Mouse (Mus musculus): ENCODE results near the gene Gm44965. TPM values are rescaled to one million over a fixed set of nuclear protein-coding genes. Genes with fewer than 3 reads are reported as not detected.
A peak's percentile ranks its signal among the peaks of the same experiment; 100 is the strongest.

Gene Gm44965
- 1 to 10 TPM in 1 of 2 experiments, not detected in 1; 2.1 TPM for total RNA-seq (2021)
- long read RNA-seq, experiment 1, partial matches to known transcripts: 0 of 7 reads
- long read RNA-seq, experiment 1, other reads (novel, unspliced or antisense): 7 of 7 reads
- long read RNA-seq, experiment 2, partial matches to known transcripts: 0 of 6 reads
- long read RNA-seq, experiment 2, other reads (novel, unspliced or antisense): 6 of 6 reads

DNA sequence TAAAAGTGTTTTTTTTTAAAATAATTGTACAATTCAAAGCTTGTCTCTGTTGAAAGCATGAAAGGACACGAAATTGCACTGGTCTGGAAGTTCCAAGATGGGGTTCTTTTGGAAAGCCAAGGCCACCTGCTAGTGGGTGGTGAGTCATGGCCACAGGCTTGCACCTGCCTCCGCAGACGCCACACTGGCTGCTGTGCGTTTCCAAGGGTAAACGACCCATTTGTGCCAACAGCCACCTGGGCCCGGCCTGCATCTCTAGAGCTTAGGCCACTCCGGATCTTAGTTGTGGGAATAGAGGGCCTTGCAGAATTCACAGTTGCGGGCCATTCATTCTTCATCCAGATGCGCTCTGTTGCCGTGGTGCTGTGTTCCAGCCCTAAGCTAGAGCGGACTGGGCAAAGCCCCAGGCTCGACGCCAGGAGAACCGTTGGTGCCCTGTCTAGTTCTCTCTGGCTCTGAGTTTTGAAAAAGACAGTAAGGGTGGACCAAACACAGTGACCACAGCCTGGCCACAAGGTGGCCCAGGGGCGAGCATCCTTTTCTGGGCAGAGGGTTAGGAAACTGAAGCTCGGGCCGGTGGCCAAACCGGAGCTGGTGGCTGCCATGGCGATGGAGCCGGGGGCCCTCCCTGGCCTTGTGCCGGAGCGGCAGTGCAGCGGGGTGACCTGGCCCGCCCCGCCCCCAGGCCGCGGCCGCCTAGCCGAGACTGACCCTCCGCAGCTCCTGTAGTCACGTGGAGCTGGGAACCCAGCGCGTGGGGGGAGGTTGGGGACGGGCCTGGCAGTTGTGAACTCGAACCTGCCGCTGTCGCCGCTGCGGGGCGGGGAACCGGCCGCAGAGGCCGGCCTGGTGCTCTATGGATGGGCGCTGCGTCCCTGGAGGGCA is at the start of gene Gm44965, which contains the start of gene Repin1:
Gm44965 (plus strand) TSS at position 784 of the 885 bp plus-strand sequence.
Repin1 (plus strand) TSS at position 726 of the 885 bp plus-strand sequence.
- peak; percentile 88 to 91 for DNase-seq
- intact Hi-C loops (cut with DNase I): loop anchor here (5.0 kb wide), 1 partner anchor 41 kb away; the partner anchor contains the start of gene Lrrc61

DNA sequence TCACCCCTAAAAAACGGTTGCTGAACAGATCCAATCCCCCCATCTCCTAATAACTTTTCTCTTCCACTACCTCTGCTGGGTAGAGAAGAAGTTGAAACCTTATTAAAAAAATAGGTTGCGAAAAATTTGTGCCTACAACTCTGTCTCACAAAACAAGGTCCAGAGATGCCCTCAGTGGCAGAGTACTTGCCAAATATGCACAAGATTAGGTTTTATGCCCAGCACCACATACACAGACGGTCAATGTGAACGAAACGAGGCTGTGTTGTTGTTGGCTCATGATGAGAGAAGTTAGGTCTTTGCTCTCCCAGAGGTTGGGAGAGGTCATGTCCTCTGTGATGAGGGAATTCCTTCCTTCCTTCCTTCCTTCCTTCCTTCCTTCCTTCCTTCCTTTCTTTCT is 48.5 kb upstream of the Gm44965 start:
- no peak for DNase-seq
- intact Hi-C loops (cut with DNase I): no loop called here

DNA sequence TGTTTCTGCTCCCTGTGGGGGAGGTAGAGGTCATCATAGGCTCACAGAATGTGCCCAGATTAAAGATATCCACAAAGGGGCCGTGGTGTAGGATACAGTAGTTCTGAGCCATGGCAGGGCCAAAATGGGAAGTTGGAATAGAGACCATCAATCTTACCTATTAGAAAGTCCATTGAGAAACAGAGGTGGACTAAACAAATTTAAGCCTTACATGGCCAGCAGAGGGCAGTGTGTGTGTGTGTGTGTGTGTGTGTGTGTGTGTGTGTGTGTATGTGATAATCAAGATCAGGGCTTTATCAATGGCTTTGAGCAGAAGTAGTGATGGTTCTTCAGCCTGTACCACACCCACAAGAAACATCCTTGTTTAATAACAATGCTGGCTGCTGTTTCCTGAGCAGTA is 47.5 kb upstream of the Gm44965 start:
- DNase-seq: no peak

DNA sequence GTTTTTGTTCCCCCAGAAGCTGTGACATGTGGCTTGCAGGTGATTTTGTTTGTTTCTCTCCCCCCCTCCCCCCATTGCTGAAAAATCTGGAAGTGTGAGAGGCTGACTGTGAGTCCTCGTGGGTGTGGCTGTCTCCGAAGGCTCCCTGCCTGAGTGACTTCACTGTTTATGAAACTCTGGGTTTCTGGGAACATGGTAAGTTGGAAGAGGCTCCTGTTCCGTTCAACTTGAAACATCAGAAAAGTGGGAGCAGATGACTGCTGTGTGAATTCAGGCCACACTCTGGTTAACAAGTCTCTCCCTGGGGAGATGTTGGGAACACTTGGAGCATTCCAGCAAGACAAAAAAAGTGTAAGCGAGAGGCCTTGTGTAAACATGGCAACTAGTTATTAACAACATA is 46.9 kb upstream of the Gm44965 start:
- no peak for DNase-seq

More for the DNA sequence above, 47.5 kb upstream of the Gm44965 start:
- intact Hi-C loops (cut with DNase I): no loop called here

DNA sequence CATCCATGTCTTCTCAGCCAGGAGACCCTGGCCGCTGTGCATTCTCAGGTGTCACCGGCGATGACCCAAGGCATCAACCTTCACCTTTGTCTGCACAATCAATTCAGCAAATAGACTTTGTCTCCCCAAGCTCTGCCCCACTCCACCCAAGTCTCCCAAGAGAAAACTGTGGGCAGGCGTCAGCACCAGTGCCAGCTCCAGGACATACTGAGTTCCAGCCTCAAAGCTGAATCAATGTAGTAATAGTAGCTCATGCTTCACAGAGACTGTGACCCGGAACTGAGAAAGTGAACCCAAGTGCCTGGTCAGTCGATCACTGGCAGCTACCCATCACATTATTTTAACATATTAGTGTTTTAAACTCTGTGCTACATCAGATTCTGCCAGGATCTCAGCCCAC is 45.4 kb upstream of the Gm44965 start:
- intact Hi-C loops (cut with DNase I): no loop called here
- no peak for DNase-seq

More for the DNA sequence above, 46.9 kb upstream of the Gm44965 start:
- intact Hi-C loops (cut with DNase I): no loop called here

- intact Hi-C loops (cut with DNase I): loop anchor here (5.0 kb wide), 1 partner anchor 39 kb away; the partner anchor contains the start of genes Gm44965 and Repin1
- DNase-seq: no peak
Measured at GRCm38 (mm10) chr6:48552918-48553317, 40.8 kb upstream of the Gm44965 start.

GRCm38 (mm10) chr6:48553819-48554218 is 39.9 kb upstream of the Gm44965 start:
- intact Hi-C loops (cut with DNase I): loop anchor here (5.0 kb wide), 1 partner anchor 38 kb away; the partner anchor contains the start of genes Gm44965 and Repin1
- peak in 1 of 2 experiments; percentile 28 for DNase-seq

DNA sequence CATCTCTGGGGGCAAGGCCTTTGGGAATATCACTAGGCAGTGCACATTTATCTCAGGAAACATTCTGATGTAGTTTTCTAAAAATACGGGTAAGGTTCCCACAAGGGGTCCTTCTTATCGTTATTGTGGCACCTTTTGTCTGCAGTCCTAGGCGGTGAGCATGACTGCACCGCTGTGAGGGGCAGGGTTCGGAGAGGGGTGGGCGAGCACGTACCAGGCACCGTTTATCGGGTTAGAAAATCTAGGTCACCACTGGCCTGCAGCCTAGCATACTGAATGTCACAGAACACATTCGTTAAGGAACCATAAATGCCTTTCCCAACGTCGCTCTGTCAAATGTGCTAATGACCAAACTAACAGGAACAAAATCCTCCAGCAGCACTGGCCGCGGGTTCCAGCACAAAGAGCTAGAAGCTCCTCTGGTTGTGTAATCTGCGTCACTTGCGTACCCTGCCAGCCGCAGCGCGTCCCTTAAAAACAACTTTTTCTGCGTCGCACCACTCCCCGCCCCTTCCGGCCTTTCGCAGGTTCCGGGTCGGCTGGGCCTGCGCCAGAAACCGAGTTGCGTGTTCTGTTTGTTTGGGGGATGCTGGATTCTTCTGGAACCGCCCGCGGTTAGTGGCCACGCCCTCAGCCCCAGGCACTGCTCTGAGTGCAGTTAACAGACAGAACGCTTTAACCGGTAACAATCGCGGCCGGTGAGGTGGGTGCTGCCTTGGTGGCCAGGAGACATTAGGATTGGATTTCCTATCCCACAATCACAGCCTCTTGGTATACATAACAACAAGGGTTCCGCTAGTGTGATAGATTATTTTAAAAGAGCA is 39.2 kb upstream of the Gm44965 start, which contains the start of gene Lrrc61:
Lrrc61 (plus strand) TSS at position 517 of the 824 bp plus-strand sequence.
- peak; percentile 98 to 99 for DNase-seq
- intact Hi-C loops (cut with DNase I): loop anchor here (5.0 kb wide), 1 partner anchor 38 kb away; the partner anchor contains the start of genes Gm44965 and Repin1

GRCm38 (mm10) chr6:48555104-48555890 is 38.4 kb upstream of the Gm44965 start:
- DNase-seq: no peak
- intact Hi-C loops (cut with DNase I): no loop called here

GRCm38 (mm10) chr6:48555956-48556355 is 37.8 kb upstream of the Gm44965 start:
- intact Hi-C loops (cut with DNase I): no loop called here
- DNase-seq: no peak

- intact Hi-C loops (cut with DNase I): no loop called here
Measured at GRCm38 (mm10) chr6:48565693-48566310, 27.9 kb upstream of the Gm44965 start.

DNA sequence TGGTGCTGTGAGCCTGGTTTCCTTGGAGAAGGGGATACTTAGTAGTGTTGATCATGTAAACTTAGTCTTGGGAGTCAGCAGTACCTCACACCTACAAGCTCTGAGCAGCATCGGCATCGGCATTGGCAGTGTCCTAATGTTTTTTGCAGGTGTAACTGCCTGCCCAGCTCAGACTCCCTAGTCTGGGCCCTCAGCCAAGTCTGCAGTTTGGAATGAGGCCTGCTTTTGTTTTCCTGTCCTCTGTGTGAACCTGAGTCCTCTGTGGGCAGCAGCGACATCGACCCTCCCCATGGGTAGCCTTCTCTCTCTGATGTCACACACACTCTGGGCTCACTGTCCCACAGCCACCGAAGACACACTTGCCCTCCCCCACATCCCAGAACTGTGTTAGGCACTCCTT is 27.4 kb upstream of the Gm44965 start:
- intact Hi-C loops (cut with DNase I): no loop called here
- DNase-seq: peak; percentile 54 to 59

More at GRCm38 (mm10) chr6:48565693-48566310, 27.9 kb upstream of the Gm44965 start:
- no peak for DNase-seq

DNA sequence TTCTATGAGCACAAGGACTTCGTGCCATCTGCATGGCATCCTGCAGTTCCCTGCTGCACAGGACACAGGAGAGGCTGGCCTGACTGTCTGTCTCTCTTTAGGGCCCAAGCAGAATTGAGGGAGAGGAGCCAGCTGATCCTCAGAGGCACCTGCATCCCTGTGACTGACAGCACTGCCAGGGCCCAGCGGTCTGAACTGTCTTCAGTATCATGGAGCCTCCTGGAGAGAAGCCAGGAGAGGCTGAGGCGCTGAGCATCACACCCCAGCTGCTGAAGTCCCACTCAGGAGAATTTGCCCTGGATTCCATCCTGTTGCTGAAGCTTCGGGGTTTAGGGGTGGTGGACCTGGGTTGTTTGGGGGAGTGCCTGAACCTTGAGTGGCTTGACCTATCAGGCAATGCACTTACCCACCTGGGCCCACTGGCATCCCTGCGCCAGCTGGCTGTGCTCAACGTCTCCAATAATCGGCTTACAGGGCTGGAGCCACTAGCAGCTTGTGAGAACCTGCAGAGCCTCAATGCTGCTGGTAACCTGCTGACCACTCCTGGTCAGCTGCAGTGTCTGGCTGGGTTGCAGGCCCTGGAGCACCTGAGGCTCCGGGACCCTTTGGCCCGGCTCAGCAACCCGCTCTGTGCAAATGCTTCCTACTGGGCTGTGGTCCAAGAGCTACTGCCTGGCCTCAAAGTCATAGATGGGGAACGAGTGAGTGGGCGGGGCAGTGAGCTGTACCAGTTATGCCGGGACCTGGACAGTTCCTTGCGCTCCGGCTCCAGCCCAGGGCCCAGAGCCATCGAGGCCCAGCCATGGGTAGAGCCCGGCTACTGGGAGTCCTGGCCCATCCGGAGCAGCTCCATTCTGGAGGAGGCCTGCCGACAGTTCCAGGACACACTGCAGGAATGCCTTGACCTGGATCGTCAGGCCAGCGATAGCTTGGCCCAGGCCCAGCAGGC is 25.4 kb upstream of the Gm44965 start:
- intact Hi-C loops (cut with DNase I): no loop called here
- peak; percentile 51 to 54 for DNase-seq

GRCm38 (mm10) chr6:48569065-48569807 is 24.5 kb upstream of the Gm44965 start:
- intact Hi-C loops (cut with DNase I): no loop called here
- DNase-seq: no peak

GRCm38 (mm10) chr6:48572014-48572413 is 21.7 kb upstream of the Gm44965 start:
- intact Hi-C loops (cut with DNase I): no loop called here

DNA sequence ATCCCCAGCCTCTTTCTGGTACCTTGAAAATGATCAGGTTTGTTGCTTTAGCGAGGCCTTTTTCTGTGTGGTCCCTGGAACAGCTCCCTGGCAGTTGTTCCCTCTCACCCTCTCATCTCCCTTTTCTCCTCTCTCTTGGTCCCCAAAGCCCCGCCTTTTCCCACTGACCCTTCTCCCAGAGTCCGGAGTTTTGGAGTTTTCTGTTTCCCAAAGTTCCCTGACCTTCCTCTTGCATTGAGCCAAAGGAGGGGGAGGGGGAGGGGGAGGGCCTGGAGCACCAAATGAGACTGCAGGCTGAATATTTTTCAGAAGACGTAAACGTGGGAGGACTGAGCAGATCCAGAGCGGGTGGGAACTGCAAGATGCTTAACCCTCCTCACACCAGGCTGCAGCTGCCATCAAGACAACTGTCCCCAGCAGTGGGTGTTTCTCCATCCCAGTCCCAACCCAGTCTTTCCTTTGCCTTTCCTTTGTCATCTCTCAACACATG is 21.1 kb upstream of the Gm44965 start, which contains the start of gene Rarres2:
Rarres2 (minus strand) TSS at position 218 of the 490 bp plus-strand sequence.
- intact Hi-C loops (cut with DNase I): no loop called here
- peak in 1 of 2 experiments; percentile 52 for DNase-seq

More at GRCm38 (mm10) chr6:48572014-48572413, 21.7 kb upstream of the Gm44965 start:
- no peak for DNase-seq

DNA sequence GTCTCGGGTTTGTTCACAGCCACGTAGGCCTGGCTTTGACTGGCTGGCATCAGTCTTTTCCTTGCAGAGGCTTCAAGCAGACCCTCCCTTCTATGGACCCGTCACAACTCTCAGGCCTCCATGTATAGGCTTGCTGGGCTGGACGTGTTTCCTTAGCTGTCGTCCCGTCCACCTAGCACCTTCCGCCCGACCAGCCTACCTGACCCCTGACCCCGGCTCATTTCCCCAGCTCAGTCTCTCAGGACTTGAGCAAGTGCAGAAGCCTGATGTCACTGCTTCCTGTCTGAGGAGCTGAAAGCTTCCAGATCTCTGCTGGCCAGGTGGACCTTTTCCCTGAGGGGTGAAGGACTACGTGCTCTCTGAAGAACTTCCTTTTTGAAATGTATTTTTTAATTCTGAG is 20.5 kb upstream of the Gm44965 start:
- intact Hi-C loops (cut with DNase I): no loop called here
- no peak for DNase-seq
